Mouse (Mus musculus) cerebellum, adult 9-11 months (tissue): ENCODE measurements around the gene Pnp.
A peak's percentile ranks its signal among the peaks of the same experiment; 100 is the strongest.
"Not testable (repeated sequence)": the region's sequence is repeated elsewhere in the genome, so short reads cannot be mapped to it uniquely, and the experiment has no call there.

Experiments
- DNase-seq: peaks from one replicate; pipeline ENCODE4 v3.0.0; 2022

Pnp gene

DNA sequence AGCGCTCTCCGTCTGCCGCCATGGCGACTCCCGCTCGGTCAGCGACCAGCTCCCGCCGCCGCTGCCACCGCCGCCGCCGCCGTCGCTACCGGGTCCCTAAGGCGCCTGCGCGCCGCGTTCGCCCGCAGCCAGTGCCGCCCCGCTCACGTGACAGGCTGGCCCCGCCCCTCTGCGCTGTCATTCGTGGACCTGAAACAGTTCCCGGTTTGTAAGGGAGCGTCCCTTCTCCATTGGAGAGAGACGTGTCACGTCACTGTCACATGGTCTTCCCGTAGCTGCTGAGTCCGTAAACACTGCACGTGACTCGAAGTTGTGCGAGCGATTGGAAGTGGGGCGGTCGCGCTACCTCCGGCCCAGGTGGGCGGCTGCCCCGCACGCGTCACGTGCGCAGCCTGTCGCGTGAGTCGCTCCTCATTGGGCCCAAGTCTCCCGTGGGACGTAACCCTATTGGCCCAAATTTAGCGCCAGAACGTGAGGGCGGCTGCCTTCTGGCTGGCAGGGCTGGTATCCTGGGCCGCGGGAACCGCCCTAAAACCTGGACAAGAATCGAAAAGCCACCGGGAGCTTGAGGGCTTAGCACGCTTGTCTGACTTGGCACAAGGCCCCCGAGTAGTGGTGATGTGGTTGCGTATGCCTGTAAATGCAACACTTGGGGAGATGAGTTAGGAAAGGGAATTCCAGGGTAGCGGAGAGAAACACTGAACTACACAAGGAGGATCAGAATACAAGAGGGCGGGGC lies at the start of gene Pnp, which contains the start of gene Pip4p1:
Gene Pnp, plus strand, starts transcription at position 329 of the 739 bp plus-strand sequence.
Gene Pip4p1, minus strand, starts transcription at position 103 of the 739 bp plus-strand sequence.
- DNase-seq, result peak; percentile 100

DNA sequence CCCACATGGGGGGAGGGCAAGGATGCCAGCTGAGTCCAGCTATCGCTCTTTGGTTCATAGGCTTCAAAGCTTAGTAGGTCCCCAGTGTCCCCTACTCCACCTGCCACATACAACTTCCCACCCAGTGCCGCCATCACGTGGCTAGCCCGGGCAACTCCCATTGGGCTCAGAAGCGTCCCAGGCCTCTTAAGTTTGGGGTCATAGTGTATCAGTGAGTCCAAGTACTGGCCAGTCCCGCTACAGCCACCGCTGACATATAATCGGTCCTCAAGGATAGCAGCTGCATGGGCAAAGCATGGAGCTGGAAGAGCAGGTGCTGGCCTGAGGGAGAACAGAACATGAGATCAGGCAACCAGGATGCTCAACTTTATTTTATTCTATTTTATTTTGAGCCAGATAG lies 39.3 kb upstream of the Pnp start:
- DNase-seq, result no peak

DNA sequence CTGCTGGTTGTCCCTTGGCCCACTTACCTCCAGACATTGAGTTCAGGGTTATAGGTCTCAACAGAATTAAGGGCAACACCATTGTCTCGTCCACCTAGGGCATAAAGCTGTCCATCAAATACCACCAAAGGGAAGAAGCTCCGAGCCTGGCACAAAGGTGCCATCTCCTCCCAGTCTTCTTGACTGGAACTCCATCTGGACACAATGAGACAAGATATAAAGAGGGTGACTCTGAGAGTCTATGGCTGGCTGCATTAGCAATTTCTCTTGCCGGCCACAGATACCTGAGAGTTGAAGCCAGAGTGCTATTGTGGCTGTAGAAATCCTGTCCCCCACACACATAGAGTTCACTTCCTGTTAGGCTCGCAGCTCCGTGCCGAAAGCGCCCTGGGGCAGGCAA lies 38.8 kb upstream of the Pnp start:
- no peak for DNase-seq

DNA sequence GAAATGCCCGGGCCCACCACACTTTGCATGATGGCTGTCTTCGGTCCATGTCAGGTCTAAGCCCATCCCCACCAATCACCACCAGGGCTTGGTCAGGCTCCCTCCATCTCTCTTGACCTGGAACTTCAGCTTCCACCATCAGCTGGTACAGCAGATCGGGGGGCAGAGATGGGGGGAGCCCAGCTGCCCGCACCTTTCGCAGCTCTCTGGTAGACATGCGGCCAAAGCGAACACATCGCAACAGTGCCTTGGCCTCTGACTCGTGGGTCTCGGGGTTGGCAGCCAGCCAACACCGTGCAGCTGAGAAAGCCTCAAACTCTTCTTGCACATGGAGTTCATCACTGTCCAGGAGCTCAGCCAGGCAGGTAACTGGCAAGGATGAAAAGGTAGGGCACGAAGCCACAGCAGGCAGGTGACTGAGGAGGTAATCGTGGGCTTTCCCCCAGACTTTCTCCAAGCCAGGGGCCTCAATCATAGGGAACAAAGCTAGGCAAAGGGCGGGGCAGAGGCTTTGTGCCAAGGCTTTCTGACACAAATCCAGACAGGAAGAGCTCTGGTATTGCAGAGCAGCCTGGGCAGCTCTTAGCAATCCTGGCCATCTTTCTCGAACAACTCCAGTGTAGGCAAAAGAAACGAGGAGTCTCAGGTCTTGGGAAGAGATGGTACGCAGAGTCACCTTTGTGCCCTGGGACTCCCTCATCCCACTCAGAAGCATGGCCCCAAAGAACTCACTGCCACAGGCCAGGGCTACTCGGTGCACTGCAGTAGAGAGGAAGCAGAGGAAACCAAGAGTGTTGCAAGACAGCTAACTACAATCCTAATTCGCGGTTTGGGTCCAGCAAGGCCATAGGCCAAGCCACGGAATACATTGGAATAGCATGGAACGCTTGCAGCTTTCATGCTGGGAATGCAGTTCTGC lies 38.1 kb upstream of the Pnp start:
- peak; percentile 48 for DNase-seq

DNA sequence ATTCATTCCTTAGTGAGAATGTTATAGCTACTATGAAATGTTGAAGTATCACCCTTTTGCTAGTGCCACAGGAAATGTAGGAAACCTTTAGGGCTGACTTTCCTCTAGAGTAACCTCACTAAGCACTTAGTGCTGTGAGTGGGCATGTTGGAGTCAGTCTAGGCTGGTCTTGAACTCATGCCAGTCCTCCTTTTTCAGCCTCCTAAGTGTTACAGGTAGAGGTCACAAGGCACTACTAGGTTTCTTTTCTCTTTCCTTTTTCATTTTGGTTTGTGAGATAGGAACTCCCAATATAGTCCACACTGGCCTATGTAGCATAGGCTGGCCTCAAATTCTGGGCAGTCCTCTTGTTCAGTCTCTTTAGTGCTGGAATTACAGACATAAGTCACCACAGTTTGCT lies 35.5 kb upstream of the Pnp start:
- DNase-seq, result no peak

DNA sequence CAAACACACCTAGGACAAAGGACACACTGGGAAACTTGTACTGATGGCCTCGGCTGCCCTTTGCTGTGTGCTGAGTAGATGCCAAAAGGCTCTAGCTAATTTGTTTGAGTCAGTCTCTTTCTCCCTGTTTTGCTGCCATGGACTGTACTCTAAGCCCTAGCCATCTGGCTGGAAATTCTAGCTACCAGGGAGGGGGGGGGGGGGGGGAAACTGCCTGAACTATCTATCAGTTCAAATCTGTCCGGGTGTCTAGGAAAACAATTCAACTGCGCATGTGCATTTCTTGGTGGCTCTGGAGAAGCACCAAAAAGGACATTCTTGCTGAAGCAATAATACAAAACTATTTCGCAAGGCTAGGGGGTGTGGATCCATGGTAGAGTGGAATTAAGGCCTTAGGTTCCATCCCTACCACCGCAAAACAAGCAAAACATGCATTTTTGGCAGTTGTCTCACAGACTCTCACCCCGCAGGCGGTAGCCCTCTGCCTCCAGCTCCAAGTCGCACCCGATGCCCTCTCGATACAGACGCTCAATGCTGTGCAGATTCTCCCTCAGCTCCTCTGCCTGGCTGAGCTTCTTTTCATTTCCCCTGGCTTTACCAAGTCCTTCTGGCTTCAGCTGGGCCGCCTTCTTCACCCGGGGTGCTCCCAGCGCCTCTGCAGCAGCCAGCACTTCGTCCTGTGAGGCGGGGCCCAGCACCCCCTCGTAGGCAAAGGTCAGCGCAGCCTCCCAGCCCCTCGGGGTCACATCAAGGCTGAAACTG lies 34.7 kb upstream of the Pnp start:
- DNase-seq, result peak; percentile 89

DNA sequence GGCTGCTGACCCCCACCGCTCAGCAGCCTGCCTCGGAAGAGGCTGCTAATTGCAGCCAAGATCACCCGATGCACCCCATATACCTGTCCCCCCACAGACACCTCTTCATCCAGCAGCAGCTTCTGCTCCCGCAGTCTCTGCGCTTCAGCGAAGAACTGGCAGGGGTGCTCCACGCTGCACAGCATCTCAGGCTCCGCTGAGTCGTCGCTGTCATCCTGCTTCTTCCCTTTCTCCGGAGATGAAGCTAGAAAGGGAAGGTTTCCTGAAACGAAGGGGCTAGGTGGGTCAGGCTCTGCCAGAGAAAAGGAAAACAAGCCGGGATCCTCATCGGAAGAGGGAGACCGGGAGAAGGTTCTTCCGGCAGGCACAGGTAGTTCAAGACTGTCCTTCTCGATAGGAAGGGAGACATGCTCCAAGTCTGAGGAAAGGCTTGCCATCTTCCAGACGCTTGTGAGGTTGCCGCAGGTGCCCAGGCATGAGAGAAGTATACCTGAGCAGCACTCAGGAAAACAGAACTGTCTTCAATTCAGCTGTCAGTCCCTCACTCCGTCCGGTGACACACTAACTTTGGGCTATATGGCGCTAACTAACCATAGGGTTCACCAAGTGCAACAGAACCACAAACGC lies 34.0 kb upstream of the Pnp start:
- no peak for DNase-seq

DNA sequence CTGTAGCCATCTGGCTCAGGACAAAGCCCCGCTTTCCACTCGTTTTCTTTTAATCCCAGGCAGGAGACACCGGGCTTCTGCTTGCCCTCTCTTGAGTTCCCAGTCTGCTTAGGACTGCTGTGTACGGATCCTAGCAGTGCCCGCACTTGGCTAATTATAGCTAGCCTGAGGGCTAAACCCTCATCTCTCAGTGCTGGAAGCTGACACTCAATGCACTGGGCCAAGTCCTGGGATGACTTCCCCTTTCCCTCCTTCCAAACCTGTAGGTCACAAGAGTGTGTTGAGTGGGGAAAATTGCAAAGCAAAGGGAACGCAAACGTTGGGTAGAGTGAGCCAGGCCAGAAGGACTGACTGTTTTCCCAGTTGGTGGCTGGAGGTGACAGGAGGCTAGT lies 33.5 kb upstream of the Pnp start, which contains the start of gene Klhl33:
Gene Klhl33, minus strand, starts transcription at position 134 of the 392 bp plus-strand sequence.
- peak; percentile 73 for DNase-seq

DNA sequence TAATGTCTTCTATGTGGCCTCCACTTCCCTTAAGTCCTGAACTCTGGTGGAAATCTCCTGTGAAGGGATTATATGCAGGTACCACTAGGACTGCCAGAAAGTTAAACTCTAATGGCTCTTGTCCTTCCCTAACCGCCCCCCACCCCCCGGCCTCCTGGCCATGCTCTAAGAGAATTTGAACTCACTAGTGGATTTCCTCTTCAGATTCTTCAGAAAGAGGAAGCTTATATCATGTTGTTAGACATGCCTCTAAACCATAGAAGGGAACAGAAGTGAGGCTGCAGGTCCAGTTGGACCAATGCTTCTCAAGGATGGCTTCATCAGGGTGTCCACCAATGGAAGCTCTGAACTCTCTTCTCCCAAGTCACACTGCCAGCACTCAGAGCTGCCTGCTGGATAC lies 32.9 kb upstream of the Pnp start:
- DNase-seq, result not testable (repeated sequence)

DNA sequence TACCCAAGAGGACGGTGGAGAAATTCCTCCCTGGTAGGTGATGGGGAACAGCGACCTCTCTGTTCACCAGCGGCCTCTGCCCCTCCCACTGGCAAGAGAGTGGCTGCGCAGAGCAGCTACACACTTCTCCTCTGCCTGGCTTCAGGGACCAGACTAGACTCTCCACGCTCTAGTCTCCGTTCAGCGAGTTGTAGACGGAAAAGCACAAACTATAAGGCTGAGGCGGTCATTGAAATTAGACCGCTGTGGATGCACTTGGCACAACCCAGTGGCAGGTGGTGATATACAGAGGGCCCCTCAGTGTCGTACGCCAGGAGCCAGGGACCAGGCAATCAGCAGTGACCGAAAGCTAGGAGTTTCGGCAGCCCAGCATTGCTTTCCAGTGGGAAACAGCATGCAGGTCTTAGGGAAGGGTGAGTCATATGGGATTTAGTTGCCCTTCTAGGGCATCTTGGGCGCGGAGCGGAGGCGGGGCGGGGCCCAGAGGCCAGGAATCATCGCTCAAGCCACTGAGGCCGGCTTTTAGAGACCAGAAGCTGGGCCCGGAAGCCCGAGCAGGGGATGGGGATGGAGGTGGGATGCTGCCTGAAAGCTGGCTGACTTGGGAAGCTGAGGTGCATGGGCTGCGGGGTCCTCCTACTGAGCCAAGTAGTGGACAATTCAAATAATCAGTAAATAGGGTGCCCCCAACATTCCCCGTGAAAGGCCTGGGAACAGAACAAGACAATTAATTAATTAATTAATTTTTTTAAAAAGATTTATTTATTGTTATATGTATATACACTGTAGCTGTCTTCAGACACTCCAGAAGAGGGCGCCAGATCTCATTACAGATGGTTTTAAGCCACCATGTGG lies 26.7 kb upstream of the Pnp start:
- DNase-seq, result peak; percentile 77

DNA sequence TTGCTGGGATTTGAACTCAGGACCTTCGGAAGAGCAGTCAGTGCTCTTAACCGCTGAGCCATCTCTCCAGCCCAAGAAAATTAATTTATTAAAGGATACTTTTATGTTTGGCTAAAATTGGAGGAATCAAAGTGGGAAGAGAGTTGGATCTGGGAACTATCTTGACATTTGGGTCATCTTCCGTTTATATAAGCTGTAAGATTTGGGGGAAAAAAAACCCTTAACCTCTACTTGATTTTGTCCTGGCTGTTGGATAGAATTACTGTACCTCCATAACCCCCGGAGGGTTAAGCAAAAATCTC lies 26.1 kb upstream of the Pnp start:
- DNase-seq, result no peak

DNA sequence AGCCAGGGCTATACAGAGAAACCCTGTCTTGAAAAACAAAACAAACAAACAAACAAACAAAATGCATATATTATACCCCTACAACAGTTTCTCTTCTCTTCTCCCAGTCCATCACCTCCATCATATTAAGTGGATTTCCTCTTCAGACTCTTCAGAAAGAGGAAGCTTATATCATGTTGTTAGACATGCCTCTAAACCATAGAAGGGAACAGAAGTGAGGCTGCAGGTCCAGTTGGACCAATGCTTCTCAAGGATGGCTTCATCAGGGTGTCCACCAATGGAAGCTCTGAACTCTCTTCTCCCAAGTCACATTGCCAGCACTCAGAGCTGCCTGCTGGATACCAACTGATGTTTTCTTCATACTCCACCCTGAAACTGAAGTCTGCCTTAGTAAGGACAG lies 25.6 kb upstream of the Pnp start:
- DNase-seq, result not testable (repeated sequence)

DNA sequence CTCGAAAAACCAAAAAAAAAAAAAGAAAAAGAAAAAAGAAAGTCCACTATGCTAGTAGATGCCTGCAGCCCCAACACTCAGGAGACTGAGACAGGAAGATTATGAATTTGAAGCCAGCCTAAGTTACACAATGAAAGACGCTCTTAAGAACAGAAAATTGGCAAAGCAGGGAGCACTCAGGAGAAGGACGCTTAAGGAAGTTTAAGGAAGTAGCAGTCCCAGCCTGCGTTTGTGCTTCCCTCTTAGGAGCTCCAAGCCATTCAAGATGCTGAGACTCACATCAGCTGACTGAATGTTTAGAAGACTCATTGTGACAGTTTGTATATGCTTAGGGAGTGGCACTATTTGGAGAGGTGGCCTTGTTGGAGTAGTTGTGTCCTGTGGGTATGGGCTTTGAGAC lies 22.8 kb upstream of the Pnp start:
- no peak for DNase-seq

DNA sequence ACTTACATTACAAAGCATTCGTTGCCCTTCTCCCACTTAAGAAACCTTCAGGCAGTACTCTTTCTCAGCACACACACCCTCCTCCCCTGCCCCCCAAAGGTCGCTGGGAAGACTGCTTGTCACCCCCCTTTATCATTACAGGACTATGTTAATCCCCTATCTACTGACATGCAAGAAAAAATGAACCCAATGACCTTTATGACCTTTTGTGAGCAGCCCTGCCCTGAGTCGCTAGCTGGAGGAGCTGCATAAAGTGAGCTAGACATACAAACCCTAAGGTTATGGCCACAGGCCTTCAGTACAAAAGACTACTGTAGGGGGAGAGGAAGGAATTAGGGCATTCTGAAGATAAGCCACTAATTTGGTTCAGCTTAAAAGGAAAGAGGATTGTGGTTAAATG lies 19.5 kb upstream of the Pnp start:
- DNase-seq, result no peak

DNA sequence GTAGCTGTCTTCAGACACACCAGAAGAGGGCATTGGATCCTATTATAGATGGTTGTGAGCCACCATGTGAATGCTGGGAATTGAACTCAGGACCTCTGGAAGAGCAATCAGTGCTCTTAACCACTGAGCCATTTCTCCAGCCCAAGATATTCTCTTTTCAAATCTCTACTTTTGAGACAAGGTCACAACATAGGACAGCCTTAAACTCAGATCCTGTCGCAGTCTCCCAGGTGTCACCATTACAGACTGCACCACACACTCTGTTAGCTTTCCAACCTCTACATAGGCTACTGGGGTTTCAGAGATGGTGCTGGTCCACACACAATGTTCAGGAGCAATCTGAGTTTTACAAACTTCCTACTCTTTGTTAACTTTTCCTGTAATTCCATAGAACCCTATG lies 7.4 kb upstream of the Pnp start:
- not testable (repeated sequence) for DNase-seq

DNA sequence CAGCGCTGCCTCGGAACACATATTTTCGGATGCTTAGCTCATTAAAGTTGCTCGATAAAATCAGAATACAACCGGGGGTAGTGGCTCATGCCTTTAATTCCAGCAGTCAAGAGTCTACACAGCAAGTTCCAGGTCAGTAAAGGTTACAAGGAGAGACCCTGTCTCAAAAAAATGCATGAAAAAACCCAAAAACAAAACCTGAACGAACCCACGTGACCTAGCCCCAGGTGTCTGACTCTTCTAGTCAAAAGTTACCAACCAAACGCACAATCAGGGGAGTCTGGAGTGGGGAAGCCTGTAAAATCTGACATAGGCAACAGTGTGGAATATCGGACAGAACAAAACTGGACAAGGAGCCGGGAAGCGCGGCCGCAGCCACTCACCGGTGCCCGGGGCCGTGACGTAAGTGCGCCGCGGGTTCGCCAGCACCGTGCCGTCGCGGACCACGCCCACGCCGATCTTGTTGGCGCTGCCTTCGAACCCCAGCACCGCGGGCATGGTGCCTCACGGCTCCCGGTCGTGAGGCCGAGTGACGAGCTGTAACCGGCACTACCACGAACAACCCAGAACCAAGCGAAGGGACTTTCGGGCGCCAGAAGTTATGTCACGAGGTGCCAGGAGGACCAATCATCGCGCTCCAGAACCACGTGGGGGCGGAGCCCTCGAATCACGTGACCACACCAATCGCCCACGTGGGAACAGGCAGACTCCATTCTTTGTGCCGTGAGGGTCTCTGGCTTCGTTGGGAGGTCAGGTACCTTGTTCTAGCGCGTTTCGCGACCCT lies 6.4 kb upstream of the Pnp start, which contains the start of the genes Osgep and Apex1:
Gene Osgep, minus strand, starts transcription at position 613 of the 784 bp plus-strand sequence.
Gene Apex1, plus strand, starts transcription at position 688 of the 784 bp plus-strand sequence.
- peak; percentile 97 for DNase-seq

DNA sequence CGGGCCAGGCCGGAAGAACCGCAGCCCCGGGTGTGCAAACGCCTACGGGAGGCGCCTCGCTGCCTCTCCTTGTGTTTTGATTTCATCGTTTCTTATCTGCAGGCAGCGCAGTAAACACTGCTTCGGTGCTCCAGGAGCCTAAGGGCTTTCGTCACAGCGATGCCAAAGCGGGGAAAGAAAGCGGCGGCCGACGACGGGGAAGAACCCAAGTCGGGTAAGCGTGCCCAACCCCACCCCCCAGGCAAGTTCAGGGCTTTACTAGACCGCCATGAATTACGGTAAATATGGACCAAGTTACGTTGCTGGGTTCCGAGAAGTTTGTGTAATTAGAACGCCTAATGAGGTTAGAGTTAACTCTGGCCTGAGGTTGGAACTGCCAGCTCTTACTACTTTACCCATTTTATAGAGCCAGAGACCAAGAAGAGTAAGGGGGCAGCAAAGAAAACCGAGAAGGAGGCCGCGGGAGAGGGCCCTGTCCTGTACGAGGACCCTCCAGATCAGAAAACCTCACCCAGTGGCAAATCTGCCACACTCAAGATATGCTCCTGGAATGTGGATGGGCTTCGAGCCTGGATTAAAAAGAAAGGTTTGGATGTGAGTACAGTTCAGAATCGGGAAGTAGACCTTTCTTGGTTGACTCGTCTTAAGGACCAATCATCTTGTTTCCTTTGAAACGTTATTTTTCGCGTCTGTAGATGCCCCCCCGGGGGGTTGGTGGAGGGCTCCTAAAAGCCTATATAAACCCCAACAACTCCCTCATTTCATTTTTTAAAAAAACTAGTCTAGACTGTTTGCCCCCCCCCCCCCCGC lies 5.6 kb upstream of the Pnp start:
- no peak for DNase-seq

DNA sequence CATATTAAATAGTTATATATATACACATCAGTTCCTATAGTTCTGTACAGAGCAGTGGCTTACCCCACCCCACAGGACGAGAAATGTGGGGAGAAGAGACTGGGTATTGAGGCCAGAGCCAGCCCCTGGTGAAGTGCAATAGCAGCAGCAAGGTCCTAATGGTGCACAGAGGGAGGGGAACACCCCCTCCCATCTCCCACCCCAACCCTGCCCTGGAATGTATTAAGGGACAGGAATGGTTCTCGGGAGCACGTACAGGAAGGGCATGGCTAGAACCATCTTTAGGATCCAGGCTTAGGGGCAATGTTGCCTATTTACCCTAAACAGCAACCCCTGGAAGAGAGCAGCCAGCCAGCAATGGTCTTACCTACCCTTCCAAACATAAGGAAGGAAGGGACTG lies 3.5 kb upstream of the Pnp start:
- no peak for DNase-seq

DNA sequence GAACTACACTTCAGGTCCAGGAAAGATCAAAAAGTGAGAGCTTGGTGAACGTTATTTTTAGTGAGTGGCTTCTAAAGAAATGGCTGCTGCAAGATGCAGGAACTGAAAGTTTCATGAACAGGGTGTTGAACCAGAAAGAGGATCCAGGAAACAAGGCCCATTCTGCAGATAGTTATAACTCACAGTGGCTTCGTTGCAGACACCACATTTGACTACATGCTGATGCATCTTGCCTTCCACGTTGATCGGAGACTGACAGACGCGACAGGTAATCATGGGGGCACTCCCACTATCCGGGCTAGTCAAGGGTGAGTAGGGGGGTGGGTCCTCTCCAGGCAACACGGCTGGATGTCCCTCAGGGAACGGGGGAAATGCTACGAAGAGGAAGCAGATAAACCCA lies 931 bp upstream of the Pnp start:
- DNase-seq, result no peak

DNA sequence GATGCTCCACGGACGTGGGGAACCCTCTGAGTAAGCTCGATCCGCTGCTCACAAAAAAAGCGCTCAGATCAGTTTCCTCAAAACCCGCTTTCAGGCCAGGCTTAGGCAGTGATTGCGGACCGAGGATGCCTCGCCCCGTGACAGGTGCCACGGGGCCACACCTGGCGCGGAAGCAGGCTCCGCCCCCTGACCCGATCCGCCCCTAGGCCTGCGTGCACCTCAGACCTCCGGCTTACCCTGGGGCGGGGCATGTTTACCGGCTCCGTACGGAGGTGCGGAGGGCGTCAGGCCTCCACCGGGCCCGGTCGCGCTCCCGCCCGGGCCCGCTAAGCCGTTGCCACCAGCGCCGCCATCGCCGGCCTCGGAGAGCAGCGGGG lies 517 bp upstream of the Pnp start:
- DNase-seq, result no peak
